Mouse (Mus musculus) gastrocnemius, adult 2 months (tissue): ENCODE data around the gene Syp. TPM values are rescaled to one million over a fixed set of nuclear protein-coding genes. Genes with fewer than 3 reads are reported as not detected.
A peak's percentile ranks its signal among the peaks of the same experiment; 100 is the strongest.

Experiments used
- DNase-seq: peaks from one replicate; pipeline ENCODE4 v3.0.0; 2022
- H3K27ac ChIP-seq: fragments of 200-600 bp; 2 replicates; pipeline ENCODE4 v1.8.1; 2022; ENCODE audit warnings: mild to moderate bottlenecking
- H3K4me3 ChIP-seq: fragments of 200-600 bp; 2 replicates; pipeline ENCODE4 v1.8.1; 2022; ENCODE audit warnings: mild to moderate bottlenecking, moderate library complexity
- CTCF ChIP-seq: fragments of 200-600 bp; IDR thresholded peaks from 2 replicates; pipeline ENCODE4 v1.8.1; 2022; ENCODE audit warnings: antibody characterized with exemption, mild to moderate bottlenecking, moderate library complexity
- intact Hi-C: fragments of 180-260 bp; cut with DNase I; formaldehyde crosslinking; loops from one replicate; pipeline ENCODE4 v1.15.1; 2025
- long read RNA-seq, 2 experiments: library from polyadenylated mRNA; stranded (forward); transcript quantifications; one replicate each; pipeline ENCODE4 v2.0.0; 2021
- total RNA-seq, 2 experiments: library from RNA; stranded (reverse); gene quantifications; 2 replicates each; pipeline ENCODE4 v1.2.3; 2021

The Syp gene
- total RNA-seq, result 1 to 10 TPM in 1 of 2 experiments, under 1 TPM in 1; 0.56 to 1.2 TPM
- long read RNA-seq, experiment 1, result 0 reads
- long read RNA-seq, experiment 2, partial matches to known transcripts, result 1 of 1 reads
- long read RNA-seq, experiment 2, other reads (novel, unspliced or antisense), result 0 of 1 reads

GRCm38 (mm10) chrX:7638401-7639091, at the start of gene Syp:
Gene Syp (plus strand): TSS chrX:7638471.
- DNase-seq, result peak; percentile 75
- Histone ChIP-seq H3K4me3 (peak within 1 kb of the TSS; percentile 50), H3K27ac (no peak within 1 kb of the TSS)
- intact Hi-C loops, result no loop called here
- TF ChIP-seq CTCF, result no peak

GRCm38 (mm10) chrX:7595371-7595770, 42.9 kb upstream of the Syp start:
- Histone ChIP-seq H3K4me3 (no peak overlapping the region), H3K27ac (no peak overlapping the region)
- DNase-seq, result no peak
- intact Hi-C loops, result no loop called here
- no peak for TF ChIP-seq CTCF

GRCm38 (mm10) chrX:7604004-7604403, 34.3 kb upstream of the Syp start:
- Histone ChIP-seq H3K4me3 (peak overlapping the region; percentile 81), H3K27ac (no peak overlapping the region)
- intact Hi-C loops, result loop anchor here (2.0 kb wide), 1 partner anchor 29 kb away; the partner anchor contains the start of gene Ppp1r3f
- TF ChIP-seq CTCF, result no peak
- DNase-seq, result no peak

GRCm38 (mm10) chrX:7604879-7605574, 33.2 kb upstream of the Syp start, which contains the start of gene Ccdc22:
Gene Ccdc22 (minus strand): TSS chrX:7605517.
- H3K4me3 ChIP-seq, result peak within 1 kb of the TSS; percentile 81
- peak within 1 kb of the TSS; percentile 83 for H3K27ac ChIP-seq
- intact Hi-C loops, result loop anchor here (2.0 kb wide), 1 partner anchor 30 kb away; the partner anchor contains the start of gene Ppp1r3f
- no peak for TF ChIP-seq CTCF
- DNase-seq, result peak; percentile 88

- Histone ChIP-seq H3K27ac (no peak overlapping the region), H3K4me3 (peak overlapping the region; percentile 81; the same call in 1 of the 2 replicates)
- TF ChIP-seq CTCF, result no peak
- no peak for DNase-seq
- intact Hi-C loops, result loop anchor here (2.0 kb wide), 1 partner anchor 31 kb away; the partner anchor contains the start of gene Ppp1r3f
Measured at GRCm38 (mm10) chrX:7605575-7605941, 32.7 kb upstream of the Syp start.

- Histone ChIP-seq H3K4me3 (no peak within 1 kb of the TSS), H3K27ac (no peak within 1 kb of the TSS)
- intact Hi-C loops, result no loop called here
- DNase-seq, result no peak
- TF ChIP-seq CTCF, result no peak
Measured at GRCm38 (mm10) chrX:7606783-7607182, 31.5 kb upstream of the Syp start, which contains the start of gene Cacna1f. Gene Cacna1f (plus strand): TSS chrX:7607083.

GRCm38 (mm10) chrX:7610035-7610434, 28.2 kb upstream of the Syp start:
- peak overlapping the region; percentile 58 for H3K4me3 ChIP-seq
- H3K27ac ChIP-seq, result no peak overlapping the region
- intact Hi-C loops, result no loop called here
- DNase-seq, result no peak
- TF ChIP-seq CTCF, result no peak

- intact Hi-C loops, result no loop called here
- no peak for TF ChIP-seq CTCF
- H3K4me3 ChIP-seq, result peak overlapping the region; percentile 58
- no peak for DNase-seq
- H3K27ac ChIP-seq, result no peak overlapping the region
Measured at GRCm38 (mm10) chrX:7610536-7611258, 27.6 kb upstream of the Syp start.

- DNase-seq, result no peak
- Histone ChIP-seq H3K27ac (no peak overlapping the region), H3K4me3 (no peak overlapping the region)
- no peak for TF ChIP-seq CTCF
- intact Hi-C loops, result no loop called here
Measured at GRCm38 (mm10) chrX:7617889-7618551, 20.3 kb upstream of the Syp start.

GRCm38 (mm10) chrX:7632560-7632959, 5.7 kb upstream of the Syp start:
- no peak for TF ChIP-seq CTCF
- H3K27ac ChIP-seq, result no peak overlapping the region
- intact Hi-C loops, result no loop called here
- DNase-seq, result no peak
- no peak overlapping the region for H3K4me3 ChIP-seq

- intact Hi-C loops, result no loop called here
- Histone ChIP-seq H3K4me3 (no peak overlapping the region), H3K27ac (no peak overlapping the region)
- no peak for DNase-seq
- no peak for TF ChIP-seq CTCF
Measured at GRCm38 (mm10) chrX:7635101-7635500, 3.2 kb upstream of the Syp start.

GRCm38 (mm10) chrX:7639536-7640325, 1.5 kb downstream of the Syp start:
- DNase-seq, result no peak
- Histone ChIP-seq H3K27ac (no peak overlapping the region), H3K4me3 (no peak overlapping the region)
- intact Hi-C loops, result loop anchor here (10.0 kb wide), 1 partner anchor 315 kb away; no protein-coding TSS in a partner anchor
- no peak for TF ChIP-seq CTCF
